Mouse (Mus musculus) embryonic facial prominence, embryonic 15.5 days (tissue): ENCODE measurements at regions not wholly inside any gene's neighbourhood (a gene's known extent, or its start where the extent isn't known, plus 50 kb on each side); places are given as distances from the start of the nearest gene placed in this dataset.
"Not testable (repeated sequence)": the region's sequence is repeated elsewhere in the genome, so short reads cannot be mapped to it uniquely, and the experiment has no call there.

Source experiments
- ATAC-seq: fragments of 200-750 bp; cut with Nextera tagmentation; 2 replicates; pipeline ENCODE4 v1.8.0; 2017; ENCODE audit warnings: low read depth, moderate TSS enrichment; ENCODE audit not compliant: insufficient number of reproducible peaks, low FRiP score, low TSS enrichment
- H3K27ac ChIP-seq: fragments of 300-500 bp; sonication (generic); replicated peaks from 2 replicates; pipeline ENCODE4 v1.5.1; 2015; ENCODE audit warnings: mild to moderate bottlenecking, inconsistent platforms
- H3K27me3 ChIP-seq: fragments of 300-500 bp; sonication (generic); 2 replicates; pipeline ENCODE4 v1.6.1; 2015; ENCODE audit warnings: inconsistent platforms
- H3K36me3 ChIP-seq: fragments of 300-500 bp; sonication (generic); 2 replicates; pipeline ENCODE4 v1.6.1; 2015; ENCODE audit warnings: mild to moderate bottlenecking, inconsistent platforms
- H3K4me1 ChIP-seq: fragments of 300-500 bp; sonication (generic); 2 replicates; pipeline ENCODE4 v1.6.1; 2015; ENCODE audit warnings: inconsistent platforms
- H3K4me2 ChIP-seq: fragments of 300-500 bp; sonication (generic); replicated peaks from 2 replicates; pipeline ENCODE4 v1.6.1; 2015; ENCODE audit warnings: mild to moderate bottlenecking, inconsistent platforms
- H3K4me3 ChIP-seq: fragments of 300-500 bp; sonication (generic); replicated peaks from 2 replicates; pipeline ENCODE4 v1.5.1; 2015; ENCODE audit warnings: mild to moderate bottlenecking, inconsistent platforms
- H3K9ac ChIP-seq: fragments of 300-500 bp; sonication (generic); 2 replicates; pipeline ENCODE4 v1.6.1; 2015; ENCODE audit warnings: inconsistent platforms
- H3K9me3 ChIP-seq: fragments of 300-500 bp; sonication (generic); replicated peaks from 2 replicates; pipeline ENCODE4 v1.6.1; 2016; ENCODE audit warnings: inconsistent platforms
- WGBS: fragments of 180-500 bp; shearing (Covaris S2); methylation state at CpG from one replicate; pipeline ENCODE4 v1.1.7; 2015; 5-methylcytosine and 5-hydroxymethylcytosine counted together

GRCm38 (mm10) chr15:11518565-11518964, 119.1 kb upstream of the Tars start:
- no peak overlapping the region for H3K9ac ChIP-seq
- H3K4me2 ChIP-seq, result no peak overlapping the region
- no peak overlapping the region for H3K27ac ChIP-seq
- ATAC-seq, result no peak
- no peak overlapping the region for H3K4me3 ChIP-seq
- H3K9me3 ChIP-seq, result no peaks in the 10 kb centered on the region
- H3K4me1 ChIP-seq, result no peaks in the 10 kb centered on the region
- no peaks in the 10 kb centered on the region for H3K36me3 ChIP-seq
- H3K27me3 ChIP-seq, result no peaks in the 10 kb centered on the region

- 75% methylated on average over 3 of the region's 3 CpGs for WGBS
- Histone ChIP-seq H3K4me3 (no peak overlapping the region), H3K27me3 (no peaks in the 10 kb centered on the region), H3K4me2 (no peak overlapping the region), H3K36me3 (no peaks in the 10 kb centered on the region), H3K27ac (no peak overlapping the region), H3K9me3 (no peaks in the 10 kb centered on the region), H3K9ac (no peak overlapping the region), H3K4me1 (no peaks in the 10 kb centered on the region)
- ATAC-seq, result no peak
These were observed 118.4 kb upstream of the Tars start for GRCm38 (mm10) chr15:11517892-11518291.

- WGBS, result 70% methylated on average over 4 of the region's 4 CpGs
- ATAC-seq, result no peak
These were observed 105.7 kb upstream of the Tars start for GRCm38 (mm10) chr15:11505076-11505639.

GRCm38 (mm10) chr15:11496436-11496835, 97.0 kb upstream of the Tars start:
- Histone ChIP-seq H3K27me3 (no peaks in the 10 kb centered on the region), H3K4me2 (no peak overlapping the region), H3K27ac (no peak overlapping the region), H3K4me1 (no peaks in the 10 kb centered on the region), H3K4me3 (no peak overlapping the region), H3K9me3 (no peaks in the 10 kb centered on the region), H3K36me3 (no peaks in the 10 kb centered on the region), H3K9ac (no peak overlapping the region)
- no peak for ATAC-seq
- 84% methylated on average over 2 of the region's 2 CpGs for WGBS

More at GRCm38 (mm10) chr15:11505076-11505639, 105.7 kb upstream of the Tars start:
- Histone ChIP-seq H3K36me3 (no peaks in the 10 kb centered on the region), H3K4me2 (no peak overlapping the region), H3K9ac (no peak overlapping the region), H3K4me1 (no peaks in the 10 kb centered on the region), H3K27me3 (no peaks in the 10 kb centered on the region), H3K4me3 (no peak overlapping the region), H3K27ac (no peak overlapping the region), H3K9me3 (no peaks in the 10 kb centered on the region)

GRCm38 (mm10) chr15:11489116-11489515, 89.7 kb upstream of the Tars start:
- H3K4me2 ChIP-seq, result no peak overlapping the region
- ATAC-seq, result no peak
- no peak overlapping the region for H3K27ac ChIP-seq
- WGBS, result 83% methylated on average over 3 of the region's 3 CpGs
- no peaks in the 10 kb centered on the region for H3K9me3 ChIP-seq
- H3K36me3 ChIP-seq, result no peaks in the 10 kb centered on the region
- H3K4me3 ChIP-seq, result no peak overlapping the region
- H3K4me1 ChIP-seq, result no peaks in the 10 kb centered on the region
- H3K27me3 ChIP-seq, result no peaks in the 10 kb centered on the region
- no peak overlapping the region for H3K9ac ChIP-seq

- H3K36me3 ChIP-seq, result no peaks in the 10 kb centered on the region
- no peak overlapping the region for H3K9ac ChIP-seq
- no peak for ATAC-seq
- no peak overlapping the region for H3K27ac ChIP-seq
- H3K4me2 ChIP-seq, result no peak overlapping the region
- WGBS, result 77% methylated on average over 5 of the region's 5 CpGs
- H3K27me3 ChIP-seq, result no peaks in the 10 kb centered on the region
- H3K9me3 ChIP-seq, result no peaks in the 10 kb centered on the region
- no peak overlapping the region for H3K4me3 ChIP-seq
- no peaks in the 10 kb centered on the region for H3K4me1 ChIP-seq
These were observed 87.9 kb upstream of the Tars start for GRCm38 (mm10) chr15:11487268-11487783.

- 71% methylated on average over 5 of the region's 5 CpGs for WGBS
- no peak overlapping the region for H3K4me3 ChIP-seq
- H3K4me2 ChIP-seq, result no peak overlapping the region
These were observed 84.5 kb upstream of the Tars start for GRCm38 (mm10) chr15:11483916-11484315.

GRCm38 (mm10) chr15:11479166-11479944, 79.9 kb upstream of the Tars start:
- Histone ChIP-seq H3K9ac (no peak overlapping the region), H3K9me3 (no peaks in the 10 kb centered on the region), H3K4me3 (no peak overlapping the region), H3K36me3 (no peaks in the 10 kb centered on the region), H3K4me1 (no peaks in the 10 kb centered on the region), H3K27ac (0 out of 2 replicates have a peak overlapping the region, but pooled peaks have one; percentile 30), H3K4me2 (no peak overlapping the region), H3K27me3 (no peaks in the 10 kb centered on the region)
- ATAC-seq, result no peak
- WGBS, result 51% methylated on average over 14 of the region's 14 CpGs

More at GRCm38 (mm10) chr15:11483916-11484315, 84.5 kb upstream of the Tars start:
- Histone ChIP-seq H3K36me3 (no peaks in the 10 kb centered on the region), H3K27ac (no peak overlapping the region), H3K9ac (no peak overlapping the region), H3K4me1 (no peaks in the 10 kb centered on the region), H3K9me3 (no peaks in the 10 kb centered on the region), H3K27me3 (no peaks in the 10 kb centered on the region)
- no peak for ATAC-seq

GRCm38 (mm10) chr15:11476248-11476647, 76.8 kb upstream of the Tars start:
- no peak overlapping the region for H3K9ac ChIP-seq
- no peaks in the 10 kb centered on the region for H3K27me3 ChIP-seq
- no peak overlapping the region for H3K4me2 ChIP-seq
- H3K36me3 ChIP-seq, result no peaks in the 10 kb centered on the region
- no peak overlapping the region for H3K27ac ChIP-seq
- no peak overlapping the region for H3K4me3 ChIP-seq
- H3K9me3 ChIP-seq, result no peaks in the 10 kb centered on the region
- 47% methylated on average over 3 of the region's 3 CpGs for WGBS
- no peak for ATAC-seq
- H3K4me1 ChIP-seq, result no peaks in the 10 kb centered on the region

GRCm38 (mm10) chr15:11463341-11463740, 63.9 kb upstream of the Tars start:
- Histone ChIP-seq H3K27me3 (no peaks in the 10 kb centered on the region), H3K36me3 (no peaks in the 10 kb centered on the region), H3K9ac (no peak overlapping the region), H3K9me3 (no peaks in the 10 kb centered on the region), H3K4me2 (no peak overlapping the region), H3K4me1 (no peaks in the 10 kb centered on the region), H3K4me3 (no peak overlapping the region), H3K27ac (no peak overlapping the region)
- WGBS, result 40% methylated on average over 2 of the region's 2 CpGs
- no peak for ATAC-seq

GRCm38 (mm10) chr15:11461575-11461974, 62.1 kb upstream of the Tars start:
- ATAC-seq, H3K9me3 ChIP-seq, H3K4me3 ChIP-seq, H3K4me1 ChIP-seq, H3K36me3 ChIP-seq, H3K27me3 ChIP-seq, H3K9ac ChIP-seq, H3K4me2 ChIP-seq, H3K27ac ChIP-seq: not testable (repeated sequence)
- 54% methylated on average over 2 of the region's 2 CpGs for WGBS
